21 mouse cellular contexts compared by ENCODE assay signal in genomic region chr12:61081289-61081688, GRCm38 (mm10).
"Had no signal": no experiment of that assay in that cellular context is flagged by ENCODE, and none has a peak within 500 bp of the region (broad histone marks: within the 10 kb centered on the region; RNA-seq: fewer than 3 reads in every experiment).

No protein-coding gene starts in this region.

- H3K9me3 ChIP-seq: liver, embryonic 15.5 days; lung, embryonic 15.5 days; megakaryocyte, embryonic 14.5 days; midbrain, embryonic 13.5 days; neural tube, embryonic 13.5 days; neural tube, embryonic 15.5 days; stomach, embryonic 15.5 days had no signal

- H3K27me3 ChIP-seq: liver, embryonic 15.5 days; lung, embryonic 15.5 days; megakaryocyte, embryonic 14.5 days; midbrain, embryonic 13.5 days; neural tube, embryonic 13.5 days; neural tube, embryonic 15.5 days; stomach, embryonic 15.5 days had no signal

- H3K27ac ChIP-seq: liver, embryonic 15.5 days; lung, embryonic 15.5 days; macrophage; midbrain, embryonic 13.5 days; neural tube, embryonic 13.5 days; neural tube, embryonic 15.5 days; stomach, embryonic 15.5 days; stomach, postnatal 0 days had no signal

- DNase-seq: liver, postnatal 0 days; lung, adult 2 months; lung, postnatal 14 days; lung, postnatal 36 days; right cerebral cortex, postnatal 14 days; thymus, adult 2 months; thymus, postnatal 25 days; thymus, postnatal 4 days had no signal

- H3K4me2 ChIP-seq: liver, embryonic 15.5 days; lung, embryonic 15.5 days; midbrain, embryonic 11.5 days; midbrain, embryonic 13.5 days; neural tube, embryonic 13.5 days; neural tube, embryonic 15.5 days; stomach, embryonic 15.5 days had no signal

- H3K9ac ChIP-seq: liver, embryonic 15.5 days; liver, postnatal 0 days; lung, embryonic 15.5 days; midbrain, embryonic 13.5 days; neural tube, embryonic 13.5 days; neural tube, embryonic 15.5 days; stomach, embryonic 15.5 days had no signal

- H3K4me3 ChIP-seq: liver, embryonic 15.5 days; lung, embryonic 15.5 days; megakaryocyte, embryonic 14.5 days; midbrain, embryonic 13.5 days; myocyte; neural tube, embryonic 13.5 days; neural tube, embryonic 15.5 days; stomach, embryonic 15.5 days had no signal

- H3K4me1 ChIP-seq: liver, embryonic 15.5 days; lung, embryonic 15.5 days; megakaryocyte, embryonic 14.5 days; midbrain, embryonic 13.5 days; neural tube, embryonic 13.5 days; neural tube, embryonic 15.5 days; stomach, embryonic 15.5 days had no signal

- H3K36me3 ChIP-seq: liver, embryonic 15.5 days; lung, embryonic 15.5 days; midbrain, embryonic 13.5 days; neural tube, embryonic 13.5 days; neural tube, embryonic 15.5 days; stomach, embryonic 15.5 days had no signal

- ATAC-seq: liver, postnatal 0 days; lung, postnatal 0 days; midbrain, embryonic 13.5 days; midbrain, embryonic 16.5 days had no signal
